17 mouse cellular contexts compared by ENCODE assay signal in the genomic region with DNA sequence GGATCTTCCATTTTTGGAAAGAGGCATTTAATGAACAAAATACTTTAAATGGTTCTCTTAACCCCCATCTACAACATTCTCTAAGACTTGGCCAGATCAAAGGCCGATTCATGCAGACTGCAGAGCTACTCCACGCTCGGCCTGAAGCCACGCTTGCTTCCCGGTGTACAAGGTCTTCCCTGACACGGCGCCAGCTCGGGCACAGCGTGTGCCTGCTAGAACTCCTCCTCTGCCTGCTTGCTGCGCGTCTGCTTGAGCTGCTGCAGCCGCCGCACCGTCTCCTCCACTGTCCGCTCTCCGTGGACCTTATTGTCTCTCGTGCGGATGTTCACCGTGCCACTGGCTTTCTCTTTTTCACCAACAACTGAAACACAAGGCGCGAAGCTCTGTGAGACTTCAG.
"Had no signal": no experiment of that assay in that cellular context is flagged by ENCODE, and none has a peak within 500 bp of the region (broad histone marks: within the 10 kb centered on the region; RNA-seq: fewer than 3 reads in every experiment).

No protein-coding gene starts in this region.

- H3K27me3 ChIP-seq: midbrain, embryonic 13.5 days; midbrain, embryonic 15.5 days; neural tube, embryonic 13.5 days; neural tube, embryonic 15.5 days had no signal

- ATAC-seq: midbrain, embryonic 13.5 days; midbrain, embryonic 15.5 days had no signal

- H3K9me3 ChIP-seq: midbrain, embryonic 10.5 days; midbrain, embryonic 13.5 days; midbrain, embryonic 15.5 days; neural tube, embryonic 13.5 days; neural tube, embryonic 15.5 days had no signal

- H3K9ac ChIP-seq: lung, embryonic 14.5 days; midbrain, embryonic 13.5 days; midbrain, embryonic 15.5 days; neural tube, embryonic 13.5 days; neural tube, embryonic 15.5 days had no signal

- DNase-seq: lung, adult 18-20 months; lung, embryonic 14.5 days; lung, postnatal 10 days; lung, postnatal 4 days; retina, postnatal 1 day; right cerebral cortex, adult 18-20 months; right cerebral cortex, postnatal 25 days; right cerebral cortex, postnatal 4 days; spleen, adult 18-20 months; thymus, adult 18-20 months; thymus, postnatal 14 days; thymus, postnatal 36 days had no signal

- H3K4me2 ChIP-seq: lung, embryonic 14.5 days; midbrain, embryonic 13.5 days; midbrain, embryonic 15.5 days; neural tube, embryonic 13.5 days; neural tube, embryonic 15.5 days had no signal

- H3K4me1 ChIP-seq: midbrain, embryonic 10.5 days; midbrain, embryonic 13.5 days; midbrain, embryonic 15.5 days; neural tube, embryonic 13.5 days had no signal

- H3K4me3 ChIP-seq: midbrain, embryonic 10.5 days; midbrain, embryonic 13.5 days; midbrain, embryonic 15.5 days; neural tube, embryonic 13.5 days; neural tube, embryonic 15.5 days had no signal

- H3K27ac ChIP-seq: midbrain, embryonic 10.5 days; midbrain, embryonic 13.5 days; midbrain, embryonic 15.5 days; neural tube, embryonic 13.5 days; neural tube, embryonic 15.5 days had no signal
